Mouse (Mus musculus) embryonic facial prominence, embryonic 15.5 days (tissue): ENCODE data around the gene Ppard. TPM values are rescaled to one million over a fixed set of nuclear protein-coding genes. Genes with fewer than 3 reads are reported as not detected.

Experiments
- ATAC-seq: fragments of 200-750 bp; cut with Nextera tagmentation; 2 replicates; pipeline ENCODE4 v1.8.0; 2017; ENCODE audit warnings: low read depth, moderate TSS enrichment; ENCODE audit not compliant: insufficient number of reproducible peaks, low FRiP score, low TSS enrichment
- H3K27ac ChIP-seq: fragments of 300-500 bp; sonication (generic); replicated peaks from 2 replicates; pipeline ENCODE4 v1.5.1; 2015; ENCODE audit warnings: mild to moderate bottlenecking, inconsistent platforms
- H3K27me3 ChIP-seq: fragments of 300-500 bp; sonication (generic); 2 replicates; pipeline ENCODE4 v1.6.1; 2015; ENCODE audit warnings: inconsistent platforms
- H3K36me3 ChIP-seq: fragments of 300-500 bp; sonication (generic); 2 replicates; pipeline ENCODE4 v1.6.1; 2015; ENCODE audit warnings: mild to moderate bottlenecking, inconsistent platforms
- H3K4me1 ChIP-seq: fragments of 300-500 bp; sonication (generic); 2 replicates; pipeline ENCODE4 v1.6.1; 2015; ENCODE audit warnings: inconsistent platforms
- H3K4me2 ChIP-seq: fragments of 300-500 bp; sonication (generic); replicated peaks from 2 replicates; pipeline ENCODE4 v1.6.1; 2015; ENCODE audit warnings: mild to moderate bottlenecking, inconsistent platforms
- H3K4me3 ChIP-seq: fragments of 300-500 bp; sonication (generic); replicated peaks from 2 replicates; pipeline ENCODE4 v1.5.1; 2015; ENCODE audit warnings: mild to moderate bottlenecking, inconsistent platforms
- H3K9ac ChIP-seq: fragments of 300-500 bp; sonication (generic); 2 replicates; pipeline ENCODE4 v1.6.1; 2015; ENCODE audit warnings: inconsistent platforms
- H3K9me3 ChIP-seq: fragments of 300-500 bp; sonication (generic); replicated peaks from 2 replicates; pipeline ENCODE4 v1.6.1; 2016; ENCODE audit warnings: inconsistent platforms
- WGBS: fragments of 180-500 bp; shearing (Covaris S2); methylation state at CpG from one replicate; pipeline ENCODE4 v1.1.7; 2015; 5-methylcytosine and 5-hydroxymethylcytosine counted together
- polyA plus RNA-seq: library from polyadenylated mRNA; unstranded; fragments of >200 nt; fragmentation: Nextera tagmentation; extraction: Ambion mirVana; gene quantifications from 2 replicates; pipeline ENCODE4 v1.2.1, GENCODE M21; 2015

The Ppard gene
- polyA plus RNA-seq, 1 experiment from 2014 or later: 3.2 TPM

- peaks cover 44% of the 10 kb centered on the region for H3K4me1 ChIP-seq
- no peaks in the 10 kb centered on the region for H3K9me3 ChIP-seq
- 40% methylated on average over 13 of the region's 13 CpGs for WGBS
- 0 out of 2 replicates have a peak, but pooled peaks cover 3% of the 10 kb centered on the region for H3K36me3 ChIP-seq
- H3K4me2 ChIP-seq: no peak overlapping the region
- peak; percentile 59; the same call in 1 of the 2 replicates for ATAC-seq
- no peak overlapping the region for H3K9ac ChIP-seq
- H3K27me3 ChIP-seq: no peaks in the 10 kb centered on the region
- H3K4me3 ChIP-seq: no peak overlapping the region
- peak overlapping the region; percentile 77 for H3K27ac ChIP-seq
These were observed 24.3 kb downstream of the Ppard start for GRCm38 (mm10) chr17:28256651-28257328.

- H3K4me1 ChIP-seq: peaks cover 35% of the 10 kb centered on the region
- no peak overlapping the region for H3K9ac ChIP-seq
- no peaks in the 10 kb centered on the region for H3K9me3 ChIP-seq
- no peak overlapping the region for H3K4me2 ChIP-seq
- no peaks in the 10 kb centered on the region for H3K27me3 ChIP-seq
- H3K27ac ChIP-seq: no peak overlapping the region
- H3K36me3 ChIP-seq: 0 out of 2 replicates have a peak, but pooled peaks cover 3% of the 10 kb centered on the region
- no peak overlapping the region for H3K4me3 ChIP-seq
- ATAC-seq: no peak
- 89% methylated on average over 9 of the region's 9 CpGs for WGBS
These were observed 25.8 kb downstream of the Ppard start for GRCm38 (mm10) chr17:28258325-28258724.

DNA sequence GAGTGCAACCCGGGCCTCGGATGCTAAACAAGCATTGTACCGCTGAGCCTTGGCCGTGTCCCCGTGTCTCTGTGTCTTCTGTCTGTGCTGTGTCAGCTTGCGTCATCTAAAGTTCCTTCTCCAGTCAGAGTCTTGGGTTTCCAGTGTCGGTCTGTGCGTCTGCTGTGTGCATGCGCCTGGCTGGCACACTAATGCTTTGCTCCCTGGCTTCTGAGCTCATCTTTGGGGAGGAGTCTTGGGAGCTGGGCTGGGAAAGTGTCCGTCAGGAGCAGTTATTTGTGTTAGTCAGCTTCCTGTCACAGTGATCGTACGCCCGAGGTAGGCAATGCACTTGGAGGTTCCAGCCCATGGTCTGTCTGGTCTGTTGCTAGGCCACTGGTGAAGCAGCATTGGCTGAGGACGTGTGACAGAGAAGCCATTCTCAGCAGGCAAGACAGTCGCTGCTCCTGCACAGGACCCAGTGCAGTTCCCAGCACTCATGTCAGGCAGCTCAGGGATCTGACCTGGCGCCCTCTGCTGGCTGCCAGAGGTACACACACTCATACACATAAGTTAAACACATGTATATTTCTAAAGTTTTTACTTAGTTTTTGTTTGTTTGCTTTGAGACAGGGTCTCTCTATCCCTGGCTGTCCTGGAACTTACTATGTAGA lies 27.5 kb downstream of the Ppard start:
- H3K4me1 ChIP-seq: peaks cover 42% of the 10 kb centered on the region
- no peak overlapping the region for H3K9ac ChIP-seq
- no peaks in the 10 kb centered on the region for H3K9me3 ChIP-seq
- no peak overlapping the region for H3K4me3 ChIP-seq
- no peak overlapping the region for H3K27ac ChIP-seq
- no peak for ATAC-seq
- 0 out of 2 replicates have a peak, but pooled peaks cover 3% of the 10 kb centered on the region for H3K36me3 ChIP-seq
- H3K4me2 ChIP-seq: no peak overlapping the region
- H3K27me3 ChIP-seq: no peaks in the 10 kb centered on the region
- 82% methylated on average over 16 of the region's 16 CpGs for WGBS

DNA sequence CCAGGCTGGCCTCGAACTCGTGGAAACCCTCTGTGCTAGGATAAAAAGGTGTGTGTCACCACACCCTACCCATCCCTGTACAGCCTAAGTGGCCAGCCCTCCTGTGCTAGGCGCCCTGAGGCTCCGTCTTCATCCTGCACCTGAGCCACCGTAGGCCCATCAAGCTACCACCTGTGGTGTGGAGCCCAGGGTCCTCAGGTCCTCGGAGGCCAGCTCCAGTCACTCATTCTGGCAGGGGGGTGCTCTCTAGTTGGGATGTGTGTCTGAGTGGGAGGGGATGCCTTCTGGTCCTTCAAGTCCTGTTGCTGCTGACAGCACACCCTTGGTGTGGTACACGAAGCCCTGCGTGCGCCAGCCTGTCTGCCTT lies 28.0 kb downstream of the Ppard start:
- WGBS: 76% methylated on average over 9 of the region's 9 CpGs
- peaks cover 41% of the 10 kb centered on the region for H3K4me1 ChIP-seq
- no peak for ATAC-seq

GRCm38 (mm10) chr17:28261795-28262194 lies 29.3 kb downstream of the Ppard start:
- no peak for ATAC-seq
- Histone ChIP-seq H3K27ac (no peak overlapping the region), H3K9ac (no peak overlapping the region), H3K4me3 (no peak overlapping the region), H3K4me1 (peaks cover 30% of the 10 kb centered on the region), H3K36me3 (0 out of 2 replicates have a peak, but pooled peaks cover 3% of the 10 kb centered on the region), H3K4me2 (no peak overlapping the region), H3K9me3 (no peaks in the 10 kb centered on the region), H3K27me3 (no peaks in the 10 kb centered on the region)
- 71% methylated on average over 11 of the region's 11 CpGs for WGBS

More for the DNA sequence above, 28.0 kb downstream of the Ppard start:
- Histone ChIP-seq H3K4me3 (no peak overlapping the region), H3K36me3 (0 out of 2 replicates have a peak, but pooled peaks cover 3% of the 10 kb centered on the region), H3K27me3 (no peaks in the 10 kb centered on the region), H3K27ac (no peak overlapping the region), H3K9me3 (no peaks in the 10 kb centered on the region), H3K9ac (no peak overlapping the region), H3K4me2 (no peak overlapping the region)

- Histone ChIP-seq H3K9me3 (no peaks in the 10 kb centered on the region), H3K27me3 (no peaks in the 10 kb centered on the region), H3K9ac (no peak overlapping the region), H3K4me1 (peaks cover 20% of the 10 kb centered on the region; the same call in 1 of the 2 replicates), H3K4me2 (no peak overlapping the region), H3K27ac (no peak overlapping the region), H3K4me3 (no peak overlapping the region), H3K36me3 (0 out of 2 replicates have a peak, but pooled peaks cover 3% of the 10 kb centered on the region)
- no peak for ATAC-seq
- WGBS: 65% methylated on average over 13 of the region's 13 CpGs
These were observed 30.8 kb downstream of the Ppard start for GRCm38 (mm10) chr17:28263181-28263894.

GRCm38 (mm10) chr17:28267251-28267650 lies 34.8 kb downstream of the Ppard start:
- Histone ChIP-seq H3K4me3 (no peak overlapping the region), H3K4me2 (no peak overlapping the region), H3K27ac (no peak overlapping the region), H3K9me3 (no peaks in the 10 kb centered on the region), H3K4me1 (peaks cover 31% of the 10 kb centered on the region), H3K36me3 (no peaks in the 10 kb centered on the region), H3K27me3 (no peaks in the 10 kb centered on the region), H3K9ac (no peak overlapping the region)
- 83% methylated on average over 5 of the region's 5 CpGs for WGBS
- ATAC-seq: no peak

GRCm38 (mm10) chr17:28270165-28270564 lies 37.7 kb downstream of the Ppard start:
- H3K27me3 ChIP-seq: no peaks in the 10 kb centered on the region
- H3K27ac ChIP-seq: 0 out of 2 replicates have a peak overlapping the region, but pooled peaks have one; percentile 28
- H3K36me3 ChIP-seq: no peaks in the 10 kb centered on the region
- H3K4me1 ChIP-seq: peaks cover 16% of the 10 kb centered on the region
- 66% methylated on average over 13 of the region's 13 CpGs for WGBS
- H3K9ac ChIP-seq: no peak overlapping the region
- ATAC-seq: no peak
- H3K9me3 ChIP-seq: no peaks in the 10 kb centered on the region
- no peak overlapping the region for H3K4me3 ChIP-seq
- H3K4me2 ChIP-seq: no peak overlapping the region

DNA sequence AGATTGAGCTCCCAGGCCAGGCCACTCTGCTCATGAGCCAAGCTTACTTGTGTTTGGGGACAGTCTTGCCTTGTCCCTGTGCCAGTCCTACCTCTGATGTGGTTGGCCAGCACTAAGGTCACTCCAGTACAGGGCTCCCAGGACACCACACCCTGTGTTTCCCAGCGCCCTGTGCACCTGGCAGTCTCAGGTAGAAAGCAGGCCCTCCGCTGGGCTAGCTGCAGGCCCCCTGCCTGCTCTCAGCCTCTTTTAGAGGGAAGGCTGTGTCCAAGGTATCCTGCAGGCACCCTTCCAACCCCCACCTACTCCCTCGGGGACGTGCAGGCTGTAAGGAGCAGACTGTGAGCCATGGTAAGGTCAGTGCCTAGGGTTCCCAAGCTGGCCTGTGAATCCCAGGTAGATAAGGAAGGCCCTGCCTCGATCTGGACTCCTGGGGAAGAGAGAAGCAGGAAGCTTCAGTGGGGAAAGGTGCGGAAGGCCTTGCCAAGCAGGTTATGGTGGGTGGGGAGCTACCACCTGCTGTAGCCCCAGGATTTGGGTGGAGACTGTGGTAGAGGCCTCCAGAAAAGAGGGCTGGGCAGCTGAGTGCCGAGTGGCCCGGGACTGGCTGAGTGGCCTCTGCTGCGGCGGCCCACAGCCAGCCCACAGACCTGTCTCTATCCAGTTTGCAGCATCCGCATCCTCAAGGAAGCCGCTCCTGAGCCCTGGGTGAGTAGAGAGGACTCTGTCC lies 39.2 kb downstream of the Ppard start:
- Histone ChIP-seq H3K27me3 (no peaks in the 10 kb centered on the region), H3K27ac (peak overlapping the region; percentile 69), H3K4me1 (peaks cover 11% of the 10 kb centered on the region), H3K4me2 (no peak overlapping the region), H3K9me3 (no peaks in the 10 kb centered on the region), H3K9ac (no peak overlapping the region), H3K4me3 (no peak overlapping the region), H3K36me3 (no peaks in the 10 kb centered on the region)
- WGBS: 76% methylated on average over 12 of the region's 12 CpGs
- ATAC-seq: no peak

GRCm38 (mm10) chr17:28272281-28272680 lies 39.8 kb downstream of the Ppard start:
- Histone ChIP-seq H3K9ac (no peak overlapping the region), H3K27ac (peak overlapping the region; percentile 48; the same call in 1 of the 2 replicates), H3K27me3 (no peaks in the 10 kb centered on the region), H3K4me3 (no peak overlapping the region), H3K9me3 (no peaks in the 10 kb centered on the region), H3K36me3 (no peaks in the 10 kb centered on the region), H3K4me1 (peaks cover 16% of the 10 kb centered on the region), H3K4me2 (no peak overlapping the region)
- no peak for ATAC-seq
- WGBS: 78% methylated on average over 9 of the region's 9 CpGs

- no peak overlapping the region for H3K27ac ChIP-seq
- no peak for ATAC-seq
- H3K36me3 ChIP-seq: no peaks in the 10 kb centered on the region
- no peaks in the 10 kb centered on the region for H3K27me3 ChIP-seq
- H3K4me2 ChIP-seq: no peak overlapping the region
- WGBS: 81% methylated on average over 6 of the region's 6 CpGs
- no peak overlapping the region for H3K4me3 ChIP-seq
- no peaks in the 10 kb centered on the region for H3K9me3 ChIP-seq
- H3K4me1 ChIP-seq: peaks cover 19% of the 10 kb centered on the region
- no peak overlapping the region for H3K9ac ChIP-seq
These were observed 40.3 kb downstream of the Ppard start for GRCm38 (mm10) chr17:28272837-28273236.
